ENCODE assay signal across 8 mouse cellular contexts in genomic region chr5:148398766-148399659, GRCm38 (mm10). TPM values are rescaled to one million over a fixed set of nuclear protein-coding genes. Genes with fewer than 3 reads are reported as not detected.
DNase-seq lines count a peak whose midpoint lies in the region; ATAC-seq and TF ChIP-seq lines count a peak whose summit lies in the region.

No protein-coding gene starts in this region.

- H3K4me3 ChIP-seq in heart, embryonic 12.5 days: peak overlapping the region; percentile 90
- peak overlapping the region; percentile 81 for H3K4me3 ChIP-seq in lung, adult 2 months (replicated peaks; ENCODE audit: extremely low read depth, low read depth, low read length)
- H3K4me3 ChIP-seq in neural tube, embryonic 14.5 days (ENCODE audit: low read depth, low read length): peak overlapping the region; percentile 70

- H3K27me3 ChIP-seq in heart, embryonic 12.5 days (replicated peaks): 0 out of 2 replicates have a peak, but pooled peaks cover 4% of the 10 kb centered on the region
- H3K27me3 ChIP-seq in neural tube, embryonic 14.5 days (ENCODE audit: control insufficient read depth, insufficient read depth, low read length): no peaks in the 10 kb centered on the region

- DNase-seq in 416B (ENCODE audit: low read depth) (peak; percentile 69), R1 (ENCODE audit: low read depth, low spot score) (peak; percentile 47)
- DNase-seq in embryo, embryonic 9.5 days (ENCODE audit: extremely low spot score): peak; percentile 59
- DNase-seq in kidney, postnatal 10 days: peak; percentile 59
- DNase-seq in lung, adult 2 months: peak; percentile 50
- peak; percentile 72 for DNase-seq in thymus, postnatal 4 days

- peaks cover 17% of the 10 kb centered on the region for H3K4me1 ChIP-seq in heart, embryonic 12.5 days (replicated peaks)
- H3K4me1 ChIP-seq in lung, adult 2 months (ENCODE audit: control insufficient read depth, insufficient read depth, low read length): peaks cover 4% of the 10 kb centered on the region
- H3K4me1 ChIP-seq in neural tube, embryonic 14.5 days (ENCODE audit: control insufficient read depth, insufficient read depth, low read length): no peaks in the 10 kb centered on the region; the same call in 1 of the 2 replicates

- under 1% methylated on average over 58 of the region's 58 CpGs for WGBS in heart, embryonic 12.5 days
- WGBS in lung, adult 2 months: 1% methylated on average over 58 of the region's 58 CpGs
- WGBS in neural tube, embryonic 14.5 days: 3% methylated on average over 58 of the region's 58 CpGs

- no peak for TF ChIP-seq CTCF in lung, adult 2 months (IDR thresholded peaks at IDR 0.05; ENCODE audit: insufficient read depth, low read length)

- peak overlapping the region; percentile 97 for H3K4me2 ChIP-seq in heart, embryonic 12.5 days
- H3K4me2 ChIP-seq in neural tube, embryonic 14.5 days (ENCODE audit: low read depth, low read length): peak overlapping the region; percentile 89

- H3K36me3 ChIP-seq in heart, embryonic 12.5 days: peaks cover 16% of the 10 kb centered on the region; the same call in 1 of the 2 replicates
- H3K36me3 ChIP-seq in neural tube, embryonic 14.5 days (ENCODE audit: control insufficient read depth, insufficient read depth, low read length): no peaks in the 10 kb centered on the region

- 0 out of 2 replicates have a peak, but pooled peaks cover 4% of the 10 kb centered on the region for H3K9me3 ChIP-seq in heart, embryonic 12.5 days (replicated peaks)
- H3K9me3 ChIP-seq in neural tube, embryonic 14.5 days (ENCODE audit: control insufficient read depth, low read length): no peaks in the 10 kb centered on the region

- ATAC-seq in heart, embryonic 12.5 days (ENCODE audit: insufficient number of reproducible peaks, low FRiP score): peak; percentile 75
- peak; percentile 79 for ATAC-seq in neural tube, embryonic 14.5 days (ENCODE audit: low read depth)

- no peak for TF ChIP-seq POLR2A in lung, adult 2 months (IDR thresholded peaks at IDR 0.05; ENCODE audit: borderline replicate concordance, extremely low read depth, low read depth, low read length)

- peak overlapping the region; percentile 75 for H3K27ac ChIP-seq in heart, embryonic 12.5 days (ENCODE audit: poor library complexity, severe bottlenecking)
- peak overlapping the region; percentile 67 for H3K27ac ChIP-seq in neural tube, embryonic 14.5 days (ENCODE audit: low read depth, low read length)

- H3K9ac ChIP-seq in heart, embryonic 12.5 days: peak overlapping the region; percentile 94
- H3K9ac ChIP-seq in neural tube, embryonic 14.5 days (replicated peaks; ENCODE audit: low read depth, low read length): peak overlapping the region; percentile 72

RNA-seq across cellular contexts. Expression of gene Slc7a1, which starts 0.7 kb away (rescaled TPM):
- polyA plus RNA-seq in heart, embryonic 12.5 days (2016; fragmentation: Nextera tagmentation; extraction: Ambion mirVana): 24.0 and 24.2 TPM in 2 replicates
- 4.9 and 5.9 TPM in 2 replicates for polyA plus RNA-seq in lung, adult 2 months (2012; rRNA removed)
- 50.0 and 57.0 TPM in 2 replicates for polyA plus RNA-seq in neural tube, embryonic 14.5 days (2014; fragmentation: Nextera tagmentation; extraction: Ambion mirVana)

Comparison
In these comparisons a context has a peak if more than half of its experiments do, and no peak if none do; other contexts are left out.
1. Peak in every context shown above with its lines: DNase-seq, ATAC-seq, H3K4me3 ChIP-seq and H3K27ac ChIP-seq.